Mouse (Mus musculus) hindbrain, embryonic 14.5 days (tissue): ENCODE results near the gene Zfp362. TPM values are rescaled to one million over a fixed set of nuclear protein-coding genes. Genes with fewer than 3 reads are reported as not detected.
A peak's percentile ranks its signal among the peaks of the same experiment; 100 is the strongest.

Source experiments
- ATAC-seq: fragments of 200-750 bp; cut with Nextera tagmentation; 2 replicates; pipeline ENCODE4 v1.8.0; 2017; ENCODE audit warnings: moderate number of reproducible peaks, mild to moderate bottlenecking, moderate TSS enrichment, moderate library complexity; ENCODE audit not compliant: low FRiP score
- DNase-seq: peaks from one replicate; pipeline ENCODE4 v3.0.0-alpha.2; 2015; ENCODE audit warnings: low spot score
- H3K27ac ChIP-seq: fragments of 300-500 bp; sonication (generic); 2 replicates; pipeline ENCODE4 v1.5.1; 2014; ENCODE audit warnings: mild to moderate bottlenecking, moderate library complexity
- H3K27me3 ChIP-seq: fragments of 300-500 bp; sonication (generic); 2 replicates; pipeline ENCODE4 v1.6.1; 2014; ENCODE audit warnings: mild to moderate bottlenecking, low read length, mixed read lengths; ENCODE audit not compliant: control insufficient read depth, insufficient read depth
- H3K36me3 ChIP-seq: fragments of 300-500 bp; sonication (generic); replicated peaks from 2 replicates; pipeline ENCODE4 v1.6.1; 2014; ENCODE audit not compliant: control insufficient read depth, insufficient read depth
- H3K4me1 ChIP-seq: fragments of 300-500 bp; sonication (generic); replicated peaks from 2 replicates; pipeline ENCODE4 v1.6.1; 2014; ENCODE audit warnings: antibody characterized with exemption, low read length, mixed read lengths; ENCODE audit not compliant: control insufficient read depth, insufficient read depth
- H3K4me2 ChIP-seq: fragments of 300-500 bp; sonication (generic); replicated peaks from 2 replicates; pipeline ENCODE4 v1.6.1; 2014; ENCODE audit warnings: mild to moderate bottlenecking, moderate library complexity
- H3K4me3 ChIP-seq: fragments of 300-500 bp; sonication (generic); replicated peaks from 2 replicates; pipeline ENCODE4 v1.5.1; 2014; ENCODE audit warnings: mild to moderate bottlenecking, low read length
- H3K9ac ChIP-seq: fragments of 300-500 bp; sonication (generic); 2 replicates; pipeline ENCODE4 v1.6.1; 2014
- H3K9me3 ChIP-seq: fragments of 300-500 bp; sonication (generic); 2 replicates; pipeline ENCODE4 v1.6.1; 2016; ENCODE audit warnings: low read length; ENCODE audit not compliant: control insufficient read depth
- WGBS: fragments of 180-500 bp; shearing (Covaris S2); extraction: QIAGEN DNeasy Blood & Tissue Kit; methylation state at CpG from one replicate; pipeline ENCODE4 v1.1.7; 2014; 5-methylcytosine and 5-hydroxymethylcytosine counted together
- polyA plus RNA-seq: library from polyadenylated mRNA; unstranded; fragments of >200 nt; fragmentation: Nextera tagmentation; extraction: Ambion mirVana; gene quantifications from 2 replicates; pipeline ENCODE4 v1.2.1, GENCODE M21; 2014

The Zfp362 gene
- polyA plus RNA-seq, 1 experiment from 2014 or later, result 33.6 TPM

- H3K36me3 ChIP-seq, result peaks cover 66% of the 10 kb centered on the region
- H3K4me2 ChIP-seq, result no peak overlapping the region
- H3K9me3 ChIP-seq, result no peaks in the 10 kb centered on the region
- DNase-seq (no peak), ATAC-seq (no peak)
- 91% methylated on average over 11 of the region's 11 CpGs for WGBS
- H3K4me1 ChIP-seq, result no peaks in the 10 kb centered on the region
- no peak overlapping the region for H3K4me3 ChIP-seq
- no peaks in the 10 kb centered on the region for H3K27me3 ChIP-seq
- H3K9ac ChIP-seq, result no peak overlapping the region
- no peak overlapping the region for H3K27ac ChIP-seq
Measured at GRCm38 (mm10) chr4:128773820-128774219, 32.0 kb downstream of the Zfp362 start.

- Histone ChIP-seq H3K9me3 (no peaks in the 10 kb centered on the region), H3K9ac (no peak overlapping the region), H3K4me2 (no peak overlapping the region), H3K27me3 (no peaks in the 10 kb centered on the region), H3K4me3 (no peak overlapping the region), H3K27ac (no peak overlapping the region), H3K4me1 (no peaks in the 10 kb centered on the region), H3K36me3 (peaks cover 38% of the 10 kb centered on the region)
- 83% methylated on average over 5 of the region's 5 CpGs for WGBS
- DNase-seq (no peak), ATAC-seq (no peak)
Measured at GRCm38 (mm10) chr4:128770698-128771097, 35.1 kb downstream of the Zfp362 start.

GRCm38 (mm10) chr4:128769569-128770355 lies 36.1 kb downstream of the Zfp362 start:
- H3K36me3 ChIP-seq, result peaks cover 28% of the 10 kb centered on the region
- no peak overlapping the region for H3K4me3 ChIP-seq
- H3K27me3 ChIP-seq, result no peaks in the 10 kb centered on the region
- no peak overlapping the region for H3K9ac ChIP-seq
- no peak overlapping the region for H3K27ac ChIP-seq
- no peaks in the 10 kb centered on the region for H3K4me1 ChIP-seq
- DNase-seq (no peak), ATAC-seq (no peak)
- H3K4me2 ChIP-seq, result no peak overlapping the region
- H3K9me3 ChIP-seq, result no peaks in the 10 kb centered on the region
- WGBS, result 87% methylated on average over 13 of the region's 13 CpGs

GRCm38 (mm10) chr4:128768120-128768519 lies 37.7 kb downstream of the Zfp362 start:
- ATAC-seq (no peak), DNase-seq (no peak)
- no peak overlapping the region for H3K9ac ChIP-seq
- H3K27ac ChIP-seq, result no peak overlapping the region
- no peak overlapping the region for H3K4me2 ChIP-seq
- H3K9me3 ChIP-seq, result peaks cover 7% of the 10 kb centered on the region; the same call in 1 of the 2 replicates
- H3K27me3 ChIP-seq, result no peaks in the 10 kb centered on the region
- no peak overlapping the region for H3K4me3 ChIP-seq
- H3K4me1 ChIP-seq, result no peaks in the 10 kb centered on the region
- WGBS, result 76% methylated on average over 13 of the region's 13 CpGs
- peaks cover 12% of the 10 kb centered on the region for H3K36me3 ChIP-seq

GRCm38 (mm10) chr4:128766929-128767328 lies 38.9 kb downstream of the Zfp362 start:
- Histone ChIP-seq H3K27me3 (no peaks in the 10 kb centered on the region), H3K9me3 (peaks cover 13% of the 10 kb centered on the region; the same call in 1 of the 2 replicates), H3K9ac (no peak overlapping the region), H3K4me2 (no peak overlapping the region), H3K4me1 (no peaks in the 10 kb centered on the region), H3K27ac (no peak overlapping the region), H3K4me3 (no peak overlapping the region), H3K36me3 (0 out of 2 replicates have a peak, but pooled peaks cover under 1% of the 10 kb centered on the region)
- WGBS, result 95% methylated on average over 20 of the region's 20 CpGs
- DNase-seq, result no peak
- ATAC-seq, result no peak

GRCm38 (mm10) chr4:128760029-128760428 lies 45.8 kb downstream of the Zfp362 start:
- Histone ChIP-seq H3K9ac (no peak overlapping the region), H3K27ac (no peak overlapping the region), H3K4me1 (no peaks in the 10 kb centered on the region), H3K4me2 (no peak overlapping the region), H3K4me3 (no peak overlapping the region), H3K9me3 (peaks cover 13% of the 10 kb centered on the region; the same call in 1 of the 2 replicates), H3K27me3 (no peaks in the 10 kb centered on the region), H3K36me3 (0 out of 2 replicates have a peak, but pooled peaks cover 1% of the 10 kb centered on the region)
- ATAC-seq (no peak), DNase-seq (no peak)
- WGBS, result 86% methylated on average over 6 of the region's 6 CpGs

GRCm38 (mm10) chr4:128759214-128759613 lies 46.6 kb downstream of the Zfp362 start:
- Histone ChIP-seq H3K9ac (no peak overlapping the region), H3K4me1 (no peaks in the 10 kb centered on the region), H3K9me3 (peaks cover 13% of the 10 kb centered on the region; the same call in 1 of the 2 replicates), H3K36me3 (peaks cover 7% of the 10 kb centered on the region), H3K4me3 (no peak overlapping the region), H3K4me2 (no peak overlapping the region), H3K27me3 (no peaks in the 10 kb centered on the region), H3K27ac (no peak overlapping the region)
- DNase-seq, result no peak
- no peak for ATAC-seq
- 83% methylated on average over 5 of the region's 5 CpGs for WGBS

GRCm38 (mm10) chr4:128755900-128756299 lies 49.9 kb downstream of the Zfp362 start:
- DNase-seq (no peak), ATAC-seq (peak; percentile 14; the same call in 1 of the 2 replicates)
- Histone ChIP-seq H3K27ac (peak overlapping the region; percentile 30; the same call in 1 of the 2 replicates), H3K9ac (no peak overlapping the region), H3K9me3 (no peaks in the 10 kb centered on the region), H3K4me3 (no peak overlapping the region), H3K4me1 (no peaks in the 10 kb centered on the region), H3K27me3 (no peaks in the 10 kb centered on the region), H3K4me2 (no peak overlapping the region), H3K36me3 (peaks cover 40% of the 10 kb centered on the region)
- 74% methylated on average over 7 of the region's 7 CpGs for WGBS

- H3K4me3 ChIP-seq, result no peak within 1 kb of the TSS
- no peak within 1 kb of the TSS for H3K4me2 ChIP-seq
- ATAC-seq (no peak), DNase-seq (no peak)
- H3K9ac ChIP-seq, result no peak within 1 kb of the TSS
- peaks cover 49% of the 10 kb centered on the region for H3K36me3 ChIP-seq
- no peaks in the 10 kb centered on the region for H3K9me3 ChIP-seq
- no peaks in the 10 kb centered on the region for H3K4me1 ChIP-seq
- H3K27me3 ChIP-seq, result no peaks in the 10 kb centered on the region
- 79% methylated on average over 3 of the region's 3 CpGs for WGBS
- H3K27ac ChIP-seq, result peak within 1 kb of the TSS; percentile 30; the same call in 1 of the 2 replicates
Measured at GRCm38 (mm10) chr4:128755064-128755463, 50.8 kb downstream of the Zfp362 start, which contains the start of gene A3galt2. Gene A3galt2, plus strand, starts transcription at chr4:128755364.
